Mouse (Mus musculus) heart, adult 8-10 months (tissue): ENCODE results near the gene Trp53i11. TPM values are rescaled to one million over a fixed set of nuclear protein-coding genes. Genes with fewer than 3 reads are reported as not detected.

ENCODE experiments used
- DNase-seq: peaks from one replicate; pipeline ENCODE4 v3.0.0; 2022; ENCODE audit warnings: low spot score
- total RNA-seq, 4 experiments: library from RNA; stranded (reverse); gene quantifications; 2 replicates each; pipeline ENCODE4 v1.2.4; 2022

The Trp53i11 gene
- total RNA-seq, result 10 to 100 TPM; 14.0 to 37.8 (median 23.2) TPM

DNA sequence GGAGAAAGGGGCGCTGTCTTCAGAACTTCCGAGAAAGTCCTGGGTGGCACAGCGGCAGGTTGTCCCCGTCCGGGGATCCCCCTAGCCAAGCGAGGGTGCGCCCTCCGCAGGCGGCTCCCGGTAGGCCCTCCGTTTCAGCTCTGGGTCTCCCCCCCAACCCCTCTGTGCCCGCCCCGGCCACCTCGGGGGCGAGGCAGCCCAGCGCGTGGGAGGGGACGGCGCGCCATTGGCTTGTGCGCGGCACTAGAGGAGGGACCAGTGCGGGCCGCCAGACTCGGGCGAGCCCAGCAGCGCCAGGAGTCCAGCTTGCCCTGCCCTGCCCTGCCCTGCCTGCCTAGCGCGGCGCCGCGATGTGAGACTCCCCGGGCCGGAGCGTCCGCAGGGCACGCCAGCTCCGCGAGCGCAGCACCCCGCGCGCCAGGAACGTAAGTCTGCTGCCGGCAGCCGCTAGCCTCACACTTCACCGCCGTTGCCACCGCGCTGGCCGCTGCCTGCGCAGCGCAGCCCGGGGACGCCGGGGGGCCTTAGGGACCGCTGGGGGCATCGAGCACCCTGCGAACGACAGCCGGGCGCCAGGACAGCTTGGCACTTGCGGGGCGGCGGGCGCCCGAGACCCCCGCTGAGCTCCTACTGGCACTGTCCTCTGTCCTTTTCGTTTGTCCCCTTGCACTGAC, at the start of gene Trp53i11:
Trp53i11 (plus strand) TSS at position 226 of the 674 bp plus-strand sequence.
- DNase-seq, result peak; percentile 86

GRCm38 (mm10) chr2:93139476-93139875, 47.9 kb upstream of the Trp53i11 start:
- no peak for DNase-seq

DNA sequence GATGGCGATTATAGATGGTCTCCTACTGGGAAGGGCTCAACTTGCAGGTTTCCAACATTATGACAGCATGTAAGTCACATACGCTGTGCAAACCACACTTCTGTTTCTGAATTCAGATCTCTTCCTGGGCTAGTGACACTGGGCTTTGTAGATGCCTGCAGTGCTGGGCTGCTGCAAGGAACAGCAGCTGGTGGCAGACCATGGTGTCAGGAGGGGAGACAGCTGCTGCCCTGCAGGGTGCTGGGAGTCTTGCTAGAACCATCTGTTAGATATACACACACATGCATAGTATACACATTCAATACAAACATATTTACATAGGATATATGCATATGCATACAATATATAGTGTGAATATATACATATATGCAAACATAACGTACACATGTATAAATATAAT, 46.0 kb upstream of the Trp53i11 start:
- DNase-seq, result no peak

- DNase-seq, result peak; percentile 84
Measured at GRCm38 (mm10) chr2:93142616-93143015, 44.7 kb upstream of the Trp53i11 start.

DNA sequence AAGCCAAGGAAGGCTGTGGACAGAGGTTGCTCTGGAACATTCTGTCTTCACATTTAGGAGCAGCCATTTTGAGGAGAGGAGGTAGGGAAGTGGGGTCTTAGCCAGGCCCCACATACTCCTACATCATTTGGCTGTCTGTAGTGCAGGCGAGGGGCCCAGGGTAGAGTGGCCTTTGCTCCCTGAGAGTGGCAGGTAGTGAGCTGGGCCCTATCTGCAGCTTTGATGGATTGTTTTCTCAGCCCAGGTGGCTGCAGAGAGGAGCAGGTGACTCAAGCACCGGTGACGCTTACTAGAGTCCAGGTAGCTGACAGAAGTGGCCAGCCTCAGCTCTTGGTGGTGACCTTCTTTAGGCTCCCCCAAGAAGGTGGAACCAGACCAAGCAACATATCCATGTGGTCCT, 43.2 kb upstream of the Trp53i11 start:
- no peak for DNase-seq

GRCm38 (mm10) chr2:93150009-93150408, 37.3 kb upstream of the Trp53i11 start:
- no peak for DNase-seq

- DNase-seq, result no peak
Measured at GRCm38 (mm10) chr2:93150673-93151450, 36.5 kb upstream of the Trp53i11 start.

DNA sequence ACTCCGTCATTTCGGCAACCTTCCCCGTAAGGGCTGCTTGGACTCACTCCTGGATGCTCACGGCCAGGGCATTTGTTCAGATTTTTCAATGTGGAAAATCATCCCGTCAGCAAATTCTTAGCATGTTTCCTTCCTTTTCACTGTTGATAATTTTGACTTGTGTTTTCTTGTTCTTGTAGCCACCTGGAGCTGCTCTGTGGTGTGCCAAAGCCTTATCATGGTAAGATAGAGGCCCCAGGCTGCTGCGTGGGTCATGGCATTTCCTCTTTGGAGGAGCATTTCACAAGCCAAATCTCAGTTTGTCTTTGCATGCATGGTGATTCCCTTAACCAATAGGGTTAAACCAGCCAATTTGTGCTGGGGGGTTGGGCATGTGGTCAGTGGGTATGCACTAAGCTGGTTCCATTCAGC, 35.2 kb upstream of the Trp53i11 start:
- DNase-seq, result no peak

GRCm38 (mm10) chr2:93152883-93153491, 34.4 kb upstream of the Trp53i11 start:
- no peak for DNase-seq

DNA sequence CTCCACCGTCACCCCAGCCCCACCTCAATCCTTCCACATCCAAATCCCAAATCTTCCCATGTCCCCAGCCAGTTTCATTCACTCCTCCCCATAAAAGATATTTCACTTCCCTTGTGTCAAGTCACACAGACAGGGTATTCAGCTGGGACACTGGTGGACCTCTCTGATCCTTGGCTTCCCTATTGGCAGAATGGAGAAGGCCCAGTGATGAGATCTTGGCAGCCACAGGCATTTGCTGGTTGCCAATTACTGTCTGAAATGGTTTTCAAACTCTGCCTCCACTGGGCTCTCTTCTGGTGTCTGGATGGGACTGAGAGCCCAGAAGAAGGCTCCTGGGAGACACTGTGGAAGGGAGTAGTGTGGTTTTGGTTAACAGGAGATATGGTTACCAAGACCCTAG, 33.5 kb upstream of the Trp53i11 start:
- DNase-seq, result no peak

- DNase-seq, result no peak
Measured at GRCm38 (mm10) chr2:93154486-93155032, 32.8 kb upstream of the Trp53i11 start.

DNA sequence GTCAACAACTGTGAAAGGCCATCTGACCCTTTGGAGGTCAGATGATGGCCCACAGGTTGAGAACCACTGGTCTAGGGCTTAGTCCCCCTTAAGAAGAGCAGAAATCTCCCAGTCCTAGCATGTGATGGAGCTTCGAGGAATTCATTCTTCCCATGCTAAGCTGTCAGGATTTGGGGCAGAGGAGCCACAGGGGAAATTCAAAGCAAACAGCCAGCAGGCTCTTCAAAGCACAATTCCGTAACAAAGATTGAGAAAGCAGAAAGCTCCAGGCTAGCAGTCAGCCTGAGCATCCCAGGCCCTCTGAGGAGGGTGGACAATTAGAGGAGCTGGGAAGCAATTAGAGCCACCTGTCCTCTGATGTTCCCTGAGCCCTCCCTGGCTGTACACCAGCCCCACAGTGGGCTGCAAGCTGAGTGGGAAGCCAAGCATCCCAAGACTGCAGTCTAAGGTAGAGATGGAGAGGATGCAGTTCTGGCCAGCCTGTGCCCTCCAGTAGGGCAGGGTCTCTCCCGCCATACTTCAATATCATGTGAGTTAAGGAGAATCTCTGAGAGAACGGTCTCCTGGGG, 26.8 kb upstream of the Trp53i11 start:
- no peak for DNase-seq

DNA sequence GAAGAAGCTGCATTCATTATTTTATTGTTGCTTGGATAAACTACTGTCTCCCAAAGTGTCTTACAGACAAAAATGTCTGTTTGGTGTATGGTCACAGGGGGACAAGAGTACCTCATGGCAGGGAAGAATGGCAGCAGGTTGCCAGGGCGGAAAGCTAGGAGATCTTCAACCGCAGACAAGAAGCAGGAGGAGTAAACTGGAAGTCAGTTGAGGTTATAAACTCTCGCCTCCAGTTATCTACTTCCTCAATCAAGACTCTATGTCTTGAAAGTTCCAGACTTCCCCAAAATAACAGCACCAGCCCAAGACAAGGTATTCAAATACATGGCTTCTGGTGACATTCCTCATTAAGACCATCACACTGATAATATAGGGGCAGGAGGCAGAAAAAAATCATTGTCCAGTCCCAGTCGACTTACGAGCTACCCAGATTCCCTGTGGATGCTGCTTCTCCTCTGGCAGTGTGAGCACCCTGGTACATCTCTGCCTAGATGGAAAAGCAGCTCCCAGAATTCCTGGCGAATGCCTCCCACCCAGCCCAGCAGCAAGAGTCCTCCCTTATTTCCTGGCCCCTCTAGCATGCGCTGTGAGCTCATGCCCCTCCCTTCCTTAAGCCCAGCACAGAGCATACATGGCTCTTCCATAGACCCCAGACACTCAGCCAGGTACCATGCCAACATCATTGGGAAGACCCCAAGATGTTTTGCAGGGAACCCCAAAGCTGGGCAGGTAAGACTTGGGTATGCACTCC, 25.3 kb upstream of the Trp53i11 start:
- DNase-seq, result no peak

DNA sequence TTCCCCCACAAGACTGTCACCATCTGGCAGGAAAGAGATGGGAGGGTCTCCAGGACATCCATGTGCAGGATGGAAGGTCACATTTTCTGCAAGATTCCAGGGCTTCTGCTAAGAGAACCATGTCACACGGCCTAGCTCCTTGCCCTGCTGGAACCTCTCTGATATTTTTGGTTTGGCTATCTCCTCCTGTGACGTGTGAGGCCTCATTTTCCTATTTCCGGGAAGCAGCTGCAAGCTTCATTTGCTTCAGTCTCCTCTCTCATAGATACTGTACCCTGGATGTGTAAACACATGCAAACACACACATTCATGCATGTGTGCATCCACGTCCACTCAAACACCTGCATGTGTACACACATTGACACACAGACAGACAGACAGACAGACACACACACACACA, 24.6 kb upstream of the Trp53i11 start:
- peak; percentile 69 for DNase-seq

DNA sequence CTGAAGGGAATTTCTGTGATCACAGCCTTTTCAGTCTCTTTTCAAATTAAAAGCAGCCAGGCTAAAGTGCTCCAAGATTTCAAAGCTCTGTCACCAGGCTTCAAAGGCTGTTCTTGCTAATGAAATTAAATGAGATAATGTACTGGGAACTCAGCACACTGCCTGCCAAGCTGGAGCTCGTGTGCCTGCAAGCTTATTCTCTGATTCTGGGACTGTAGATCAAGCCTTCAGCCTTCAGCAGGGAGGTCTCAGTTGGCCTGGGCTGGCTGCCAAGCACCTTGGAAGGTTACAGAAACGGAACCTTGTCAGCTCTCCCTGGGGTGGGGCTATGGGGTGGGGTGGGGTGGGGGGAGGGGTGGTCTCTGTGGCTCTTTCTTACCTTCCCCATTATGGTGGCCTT, 24.0 kb upstream of the Trp53i11 start:
- no peak for DNase-seq

GRCm38 (mm10) chr2:93163750-93164335, 23.5 kb upstream of the Trp53i11 start:
- no peak for DNase-seq

GRCm38 (mm10) chr2:93166295-93166694, 21.1 kb upstream of the Trp53i11 start:
- no peak for DNase-seq

GRCm38 (mm10) chr2:93166734-93167406, 20.5 kb upstream of the Trp53i11 start:
- DNase-seq, result peak; percentile 44

- DNase-seq, result no peak
Measured at GRCm38 (mm10) chr2:93170156-93170844, 17.0 kb upstream of the Trp53i11 start.

- DNase-seq, result no peak
Measured at GRCm38 (mm10) chr2:93170845-93171200, 16.5 kb upstream of the Trp53i11 start.
